Mouse (Mus musculus) CD4-positive, CD25-positive, alpha-beta regulatory T cell, adult 4 months (primary cell): Measurements from ENCODE around the gene Srsf1. TPM values are rescaled to one million over a fixed set of nuclear protein-coding genes. Genes with fewer than 3 reads are reported as not detected.
"Not testable (repeated sequence)": the region's sequence is repeated elsewhere in the genome, so short reads cannot be mapped to it uniquely, and the experiment has no call there.

Experiments
- ATAC-seq: one replicate; pipeline ENCODE4 v1.8.0; 2017
- polyA plus RNA-seq, 2 experiments: library from polyadenylated mRNA; unstranded; fragments of 100-300 nt; shearing (Covaris generic); gene quantifications; one replicate each; pipeline ENCODE4 v1.2.1; 2017

Gene Srsf1
- polyA plus RNA-seq, 2 experiments from 2014 or later: 23.5 to 47.7 TPM

GRCm38 (mm10) chr11:88044314-88044713 lies 2.9 kb upstream of the Srsf1 start:
- no peak for ATAC-seq

DNA sequence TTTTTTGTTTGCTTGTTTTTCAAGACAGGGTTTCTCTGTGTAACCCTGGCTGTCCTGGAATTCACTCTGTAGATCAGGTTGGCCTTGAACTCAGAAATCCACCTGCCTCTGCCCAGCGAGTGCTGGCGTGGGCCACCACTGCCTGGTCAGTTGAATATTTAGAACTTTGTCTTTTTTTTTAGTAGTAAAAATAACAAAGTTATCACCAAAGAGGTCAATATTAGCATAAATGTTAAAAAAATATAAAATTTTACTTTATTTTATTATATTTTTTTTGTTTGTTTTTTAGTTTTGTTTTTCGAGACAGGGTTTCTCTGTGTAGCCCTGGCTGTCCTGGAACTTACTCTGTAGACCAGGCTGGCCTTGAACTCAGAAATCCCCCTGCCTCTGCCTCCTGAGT lies 2.0 kb upstream of the Srsf1 start:
- not testable (repeated sequence) for ATAC-seq

DNA sequence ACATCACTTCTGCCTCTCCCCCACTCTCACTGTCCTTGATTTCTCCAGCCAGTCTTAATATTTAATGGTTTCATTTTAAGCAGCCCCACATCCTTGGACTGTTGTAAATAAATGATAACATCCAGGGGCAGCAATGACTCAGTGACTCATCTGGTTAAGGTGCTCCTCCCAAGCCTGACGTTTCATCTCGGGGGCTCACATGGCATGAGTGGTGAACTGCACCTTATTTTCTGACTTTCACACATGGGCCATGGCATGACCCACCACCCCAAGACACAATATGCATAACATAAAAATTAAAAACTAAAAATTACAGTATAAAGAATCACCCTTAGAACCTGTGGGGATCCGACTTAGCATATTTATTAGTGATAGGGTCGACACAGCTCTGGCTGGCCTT lies 1.3 kb upstream of the Srsf1 start:
- ATAC-seq: no peak

DNA sequence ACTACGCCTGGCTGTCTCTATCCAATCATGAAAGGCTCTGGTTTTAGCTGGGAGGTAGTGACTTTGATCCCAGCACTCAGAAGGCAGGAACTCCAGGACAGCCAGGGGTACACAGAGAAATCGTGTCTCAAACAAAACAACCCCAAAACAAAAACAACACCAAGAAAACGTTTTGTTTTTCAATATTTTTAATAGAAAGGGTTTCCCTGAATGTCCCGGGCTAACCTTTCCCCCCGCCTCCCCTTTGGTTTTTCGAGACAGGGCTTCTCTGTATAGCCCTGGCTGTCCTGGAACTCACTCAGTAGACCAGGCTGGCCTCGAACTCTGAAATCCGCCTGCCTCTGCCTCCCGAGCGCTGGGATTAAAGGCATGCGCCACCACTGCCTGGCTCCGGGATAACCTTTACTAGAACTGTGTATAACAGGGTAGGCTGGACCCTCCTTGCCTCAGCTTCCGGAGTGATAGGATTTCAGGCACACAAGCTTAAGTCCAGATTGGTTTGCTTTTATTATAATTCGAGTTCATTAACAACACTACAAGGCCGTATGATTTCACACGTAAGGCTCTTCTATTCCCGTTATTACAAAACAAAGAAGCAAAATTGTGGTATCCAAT lies 743 bp upstream of the Srsf1 start:
- ATAC-seq: no peak

GRCm38 (mm10) chr11:88047871-88048531 lies 828 bp downstream of the Srsf1 start:
- ATAC-seq: peak; percentile 1

- ATAC-seq: peak; percentile 12
Measured at GRCm38 (mm10) chr11:88048961-88049670, 1.9 kb downstream of the Srsf1 start.

- no peak for ATAC-seq
Measured at GRCm38 (mm10) chr11:88049732-88050131, 2.6 kb downstream of the Srsf1 start.

DNA sequence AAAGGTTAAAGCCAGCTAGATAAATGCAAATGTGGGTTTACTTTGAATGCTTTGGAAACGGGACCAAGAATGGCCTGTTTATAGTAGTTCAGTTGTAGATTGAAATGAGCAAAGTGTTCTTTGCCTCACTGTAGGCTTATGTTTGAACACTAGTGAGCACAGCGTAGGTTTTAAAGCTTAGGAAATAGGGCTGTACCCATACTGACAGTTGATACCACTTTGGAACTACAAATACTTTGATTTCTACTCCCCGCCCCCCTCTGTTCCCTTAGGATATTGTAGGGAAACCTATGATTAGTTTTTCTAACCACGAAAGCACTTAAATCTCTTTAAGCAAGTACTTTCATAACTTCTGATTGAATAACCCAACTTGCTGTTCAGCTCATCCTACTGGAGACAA lies 5.5 kb downstream of the Srsf1 start:
- no peak for ATAC-seq

- ATAC-seq: no peak
Measured at GRCm38 (mm10) chr11:88053821-88054220, 6.6 kb downstream of the Srsf1 start.

DNA sequence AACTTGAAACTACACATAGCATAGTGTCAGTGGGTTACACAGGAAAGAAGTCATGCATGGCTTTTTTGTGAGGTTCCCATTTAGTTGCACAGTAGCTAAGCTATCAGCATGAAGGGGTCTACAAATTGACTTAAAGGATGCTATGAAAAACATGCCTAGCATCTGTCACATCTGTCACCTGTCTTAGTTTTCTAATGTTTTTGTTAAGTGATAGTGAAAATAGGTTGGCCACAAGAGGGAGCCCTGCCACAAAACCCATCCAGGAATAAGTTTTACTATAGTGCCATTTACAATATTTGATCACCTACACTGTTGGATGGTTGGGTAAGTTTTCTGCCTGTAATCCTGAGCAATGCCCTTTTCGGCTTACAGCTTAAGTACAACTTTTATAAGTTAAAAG lies 7.4 kb downstream of the Srsf1 start:
- peak; percentile 41 for ATAC-seq

DNA sequence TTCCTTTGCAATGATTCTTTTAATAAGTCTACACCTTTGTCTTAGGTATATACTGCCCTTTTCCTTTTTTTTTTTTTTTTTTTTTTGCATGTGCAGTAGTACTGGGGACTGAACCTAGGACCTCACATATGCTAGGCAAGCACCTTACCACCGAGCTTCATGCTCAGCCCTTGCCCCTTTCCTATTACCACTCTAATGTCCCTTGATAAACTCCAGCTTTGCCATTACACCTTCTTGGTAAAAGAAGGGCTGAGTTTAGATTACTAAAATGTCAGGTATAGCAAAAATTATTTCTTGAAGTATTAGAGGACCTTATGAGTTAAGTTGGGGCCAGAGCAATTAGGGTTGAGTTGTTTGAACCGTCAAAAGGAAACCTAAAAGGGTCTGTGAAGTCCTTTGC lies 8.6 kb downstream of the Srsf1 start:
- ATAC-seq: no peak

DNA sequence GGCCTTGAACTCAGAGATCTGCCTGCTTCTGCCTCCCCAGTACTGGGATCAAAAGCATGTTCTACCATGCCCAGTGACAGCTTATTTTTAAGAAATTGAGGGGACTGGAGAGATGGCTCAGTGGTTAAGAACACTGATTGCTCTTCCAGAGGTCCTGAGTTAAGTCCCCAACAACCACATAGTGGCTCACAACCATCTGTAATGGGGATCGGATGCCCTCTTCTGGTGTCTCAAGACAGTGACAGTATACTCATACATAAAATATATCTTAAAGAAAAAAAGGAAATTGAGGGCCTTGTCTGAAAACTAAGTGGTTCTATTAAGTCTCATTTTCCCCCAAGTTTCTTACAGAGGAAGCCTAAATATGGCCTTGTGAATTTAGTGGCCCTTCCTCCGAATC lies 10.6 kb downstream of the Srsf1 start:
- no peak for ATAC-seq

DNA sequence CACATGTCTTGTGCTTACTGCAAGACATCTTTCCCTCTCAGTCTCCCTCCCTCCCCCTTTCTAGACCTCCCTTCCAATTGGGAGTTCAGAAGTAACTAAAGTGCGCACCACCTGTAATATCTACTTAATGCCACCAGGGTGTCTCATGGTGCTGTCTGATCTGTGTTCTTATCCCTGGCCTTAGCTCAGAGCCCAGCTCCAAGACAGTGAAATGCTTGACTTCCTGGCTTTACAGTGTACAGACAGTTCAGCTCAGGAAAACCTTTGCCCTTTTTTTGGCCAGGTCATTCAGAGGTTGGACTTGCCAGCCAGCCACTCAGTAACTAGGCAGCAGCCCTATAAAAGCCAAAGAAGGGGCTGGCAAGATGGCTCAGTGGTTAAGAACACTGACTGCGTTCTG lies 12.0 kb downstream of the Srsf1 start:
- peak; percentile 94 for ATAC-seq

GRCm38 (mm10) chr11:88061892-88062625 lies 14.9 kb downstream of the Srsf1 start:
- no peak for ATAC-seq

DNA sequence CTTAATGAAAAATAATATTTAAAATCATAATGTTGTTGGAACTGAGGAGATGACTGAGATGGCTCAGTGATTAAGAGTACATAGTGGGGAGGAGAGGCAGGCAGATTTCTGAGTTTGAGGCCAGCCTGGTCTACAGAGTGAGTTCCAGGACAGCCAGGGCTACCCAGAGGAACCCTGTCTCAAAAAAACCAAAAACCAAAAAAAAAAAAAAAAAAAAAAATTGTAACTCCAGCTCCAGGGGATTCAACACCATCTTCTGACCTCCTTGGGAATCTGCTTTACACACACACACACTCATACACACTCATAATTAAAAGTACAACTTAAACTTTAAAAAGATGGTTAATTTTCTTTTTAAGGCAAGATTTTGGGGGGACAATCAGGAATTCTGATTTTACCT lies 18.6 kb downstream of the Srsf1 start:
- no peak for ATAC-seq

GRCm38 (mm10) chr11:88067191-88067585 lies 20.0 kb downstream of the Srsf1 start:
- no peak for ATAC-seq

- peak; percentile 64 for ATAC-seq
Measured at GRCm38 (mm10) chr11:88067586-88068410, 20.6 kb downstream of the Srsf1 start, which contains the start of gene Vezf1. Gene Vezf1, plus strand, starts transcription at chr11:88068279.

DNA sequence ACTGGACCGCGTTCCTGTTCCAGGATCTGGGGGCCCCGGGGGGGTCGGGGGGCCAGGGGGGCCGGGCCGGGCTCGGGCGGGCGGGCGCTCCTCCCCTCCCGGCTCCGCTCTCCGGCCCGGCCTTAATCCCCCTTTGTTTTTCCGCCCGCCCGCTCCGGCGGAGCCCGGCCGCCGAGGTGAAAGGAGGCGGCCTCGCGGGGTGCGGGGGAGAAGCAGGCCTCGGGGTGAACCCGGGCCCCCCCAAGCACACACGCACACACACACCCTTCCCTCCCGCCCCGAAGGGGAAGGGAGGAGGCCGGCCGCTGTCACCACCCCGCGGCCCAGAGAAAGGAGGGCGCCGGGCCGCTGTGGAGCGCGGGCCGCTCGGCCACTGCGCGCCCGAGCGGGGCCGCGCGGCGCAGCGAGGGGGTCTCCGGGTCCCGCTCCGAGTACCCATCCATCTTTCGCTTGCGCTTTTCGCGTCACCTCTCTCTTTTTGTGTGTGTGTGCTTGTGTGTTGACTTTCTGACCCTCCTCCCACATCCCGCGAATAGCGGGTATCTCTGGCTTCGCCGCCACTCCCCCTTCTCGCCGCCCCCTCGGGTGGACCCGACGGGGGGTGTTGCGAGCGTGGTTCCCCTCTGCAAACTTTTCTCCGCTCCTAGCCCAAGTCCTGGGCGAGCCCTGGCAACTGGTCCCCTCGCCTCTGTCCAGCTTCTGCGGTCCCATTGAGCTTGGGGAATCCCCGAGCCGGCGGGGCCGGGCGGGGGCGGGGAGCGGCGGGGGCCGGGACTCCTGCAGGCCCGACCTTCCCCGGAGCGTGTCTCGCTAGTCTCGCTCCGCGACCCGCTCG lies 21.5 kb downstream of the Srsf1 start:
- peak; percentile 39 for ATAC-seq

- no peak for ATAC-seq
Measured at GRCm38 (mm10) chr11:88069246-88069570, 22.0 kb downstream of the Srsf1 start.

- ATAC-seq: no peak
Measured at GRCm38 (mm10) chr11:88070392-88070791, 23.2 kb downstream of the Srsf1 start.

DNA sequence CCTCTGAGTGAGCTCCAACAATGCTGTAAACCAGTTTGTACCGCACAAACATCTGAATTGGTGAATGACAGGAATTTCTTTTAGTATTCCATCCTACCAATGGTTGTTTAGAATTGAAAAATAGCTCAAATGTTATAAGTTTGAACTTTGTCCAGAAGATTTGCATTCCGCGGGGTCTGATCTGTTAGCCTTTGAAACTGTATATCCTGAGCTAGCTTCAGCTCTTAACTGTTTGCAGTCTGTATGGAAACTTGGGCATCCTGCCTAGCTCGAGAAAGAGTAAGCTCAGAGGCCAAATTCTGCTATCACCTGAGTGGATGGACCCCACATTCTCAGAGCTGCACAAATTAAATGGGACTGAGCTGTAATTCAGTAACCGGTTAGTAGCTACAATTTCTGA lies 23.9 kb downstream of the Srsf1 start:
- no peak for ATAC-seq
